Mouse (Mus musculus) neural tube, embryonic 12.5 days (tissue): ENCODE measurements around the gene Tob2. TPM values are rescaled to one million over a fixed set of nuclear protein-coding genes. Genes with fewer than 3 reads are reported as not detected.

Source experiments
- ATAC-seq: fragments of 200-750 bp; cut with Nextera tagmentation; 2 replicates; pipeline ENCODE4 v1.8.0; 2017; ENCODE audit warnings: low read depth, mild to moderate bottlenecking, moderate TSS enrichment, moderate library complexity; ENCODE audit not compliant: low FRiP score
- H3K27ac ChIP-seq: fragments of 300-500 bp; sonication (generic); 2 replicates; pipeline ENCODE4 v1.5.1; 2016
- H3K27me3 ChIP-seq: fragments of 300-500 bp; sonication (generic); replicated peaks from 2 replicates; pipeline ENCODE4 v1.6.1; 2016; ENCODE audit warnings: mild to moderate bottlenecking
- H3K36me3 ChIP-seq: fragments of 300-500 bp; sonication (generic); 2 replicates; pipeline ENCODE4 v1.6.1; 2016; ENCODE audit warnings: mild to moderate bottlenecking
- H3K4me1 ChIP-seq: fragments of 300-500 bp; sonication (generic); 2 replicates; pipeline ENCODE4 v1.6.1; 2016
- H3K4me2 ChIP-seq: fragments of 300-500 bp; sonication (generic); replicated peaks from 2 replicates; pipeline ENCODE4 v1.6.1; 2016; ENCODE audit warnings: mild to moderate bottlenecking
- H3K4me3 ChIP-seq: fragments of 300-500 bp; sonication (generic); 2 replicates; pipeline ENCODE4 v1.5.1; 2016
- H3K9ac ChIP-seq: fragments of 300-500 bp; sonication (generic); 2 replicates; pipeline ENCODE4 v1.6.1; 2016; ENCODE audit warnings: mild to moderate bottlenecking
- H3K9me3 ChIP-seq: fragments of 300-500 bp; sonication (generic); 2 replicates; pipeline ENCODE4 v1.6.1; 2016; ENCODE audit warnings: mild to moderate bottlenecking
- WGBS: fragments of 180-500 bp; shearing (Covaris S2); methylation state at CpG from one replicate; pipeline ENCODE4 v1.1.7; 2016; 5-methylcytosine and 5-hydroxymethylcytosine counted together
- polyA plus RNA-seq: library from polyadenylated mRNA; unstranded; fragments of >200 nt; fragmentation: Nextera tagmentation; extraction: Ambion mirVana; gene quantifications from 2 replicates; pipeline ENCODE4 v1.2.1, GENCODE M21; 2016

Tob2 gene
- polyA plus RNA-seq, 1 experiment from 2014 or later, result 21.7 TPM

GRCm38 (mm10) chr15:81885418-81885934 lies 26.9 kb upstream of the Tob2 start:
- Histone ChIP-seq H3K9ac (no peak overlapping the region), H3K4me1 (0 out of 2 replicates have a peak, but pooled peaks cover 3% of the 10 kb centered on the region), H3K27ac (no peak overlapping the region), H3K27me3 (no peaks in the 10 kb centered on the region), H3K4me2 (no peak overlapping the region), H3K36me3 (peaks cover 17% of the 10 kb centered on the region), H3K9me3 (no peaks in the 10 kb centered on the region), H3K4me3 (no peak overlapping the region)
- 68% methylated on average over 3 of the region's 3 CpGs for WGBS
- no peak for ATAC-seq

DNA sequence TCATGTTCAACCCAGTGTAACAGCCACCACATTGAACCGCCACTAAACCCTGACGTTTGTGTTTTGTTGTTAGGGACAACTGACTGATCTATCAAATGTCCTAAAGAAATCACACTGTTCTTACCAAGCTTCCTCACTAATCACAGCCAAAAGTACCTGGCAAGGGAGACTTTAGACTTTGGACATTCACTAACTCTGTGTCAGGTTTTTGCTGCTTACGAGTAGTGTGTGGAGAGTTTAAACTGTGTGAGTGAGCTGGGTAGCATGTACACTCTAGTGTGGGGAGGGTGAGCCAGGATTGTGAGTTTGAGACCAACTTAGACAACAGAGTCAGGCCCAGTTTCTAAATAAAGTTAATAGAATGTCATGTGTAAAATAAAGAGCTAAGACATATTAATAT lies 23.8 kb upstream of the Tob2 start:
- Histone ChIP-seq H3K4me2 (no peak overlapping the region), H3K4me3 (no peak overlapping the region), H3K27ac (no peak overlapping the region), H3K4me1 (peaks cover 22% of the 10 kb centered on the region), H3K9me3 (no peaks in the 10 kb centered on the region), H3K27me3 (no peaks in the 10 kb centered on the region), H3K36me3 (no peaks in the 10 kb centered on the region), H3K9ac (no peak overlapping the region)
- WGBS, result 95% methylated on average over 3 of the region's 3 CpGs
- no peak for ATAC-seq

DNA sequence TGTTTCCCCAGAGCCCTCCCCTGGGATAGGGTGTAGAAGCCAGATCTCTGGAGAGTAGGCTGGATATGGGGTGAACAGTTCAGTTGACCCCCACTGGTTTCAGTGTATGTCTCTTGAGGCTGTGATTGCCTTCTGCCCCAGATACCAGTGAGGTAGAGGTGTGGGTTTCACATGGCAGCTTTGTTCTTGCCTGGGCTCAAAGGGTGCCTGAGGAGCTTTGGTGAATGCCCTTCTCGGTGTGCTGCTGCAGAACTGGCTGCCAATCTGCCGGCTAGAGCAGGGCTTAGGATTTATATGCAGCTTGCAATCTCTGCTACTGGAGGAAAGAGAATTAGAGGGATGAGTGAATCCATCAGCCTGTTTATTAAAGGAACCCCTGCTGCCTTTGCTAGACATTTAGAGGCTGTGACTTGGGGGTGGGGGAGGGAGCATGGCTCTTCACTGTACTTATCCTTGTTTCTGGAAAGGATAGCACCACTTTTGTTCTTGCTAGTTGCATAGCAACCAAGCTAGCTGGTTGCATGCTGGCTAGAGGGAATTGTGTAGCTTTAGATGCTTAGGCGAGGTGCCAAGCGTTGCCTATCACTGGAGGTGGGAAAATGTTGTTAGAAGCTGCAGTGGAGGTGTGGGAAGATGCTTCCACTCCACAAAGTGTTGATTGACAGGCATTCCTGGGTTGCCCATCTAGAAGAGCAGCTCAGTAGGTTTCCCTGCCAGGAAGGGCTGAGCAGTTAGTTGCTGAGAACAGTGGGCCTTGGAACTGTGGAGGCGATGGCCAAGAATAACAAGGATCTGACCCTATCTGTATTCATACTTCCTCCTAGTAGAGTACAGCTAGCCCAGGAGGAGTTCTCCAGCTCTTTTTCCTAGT lies 21.2 kb upstream of the Tob2 start:
- H3K4me2 ChIP-seq, result peak overlapping the region; percentile 40
- WGBS, result 56% methylated on average over 5 of the region's 5 CpGs

GRCm38 (mm10) chr15:81872262-81873136 lies 13.9 kb upstream of the Tob2 start, which contains the start of gene Aco2:
Gene Aco2 (plus strand): TSS chr15:81872309.
- WGBS, result under 1% methylated on average over 53 of the region's 53 CpGs
- ATAC-seq, result peak; percentile 76
- H3K9ac ChIP-seq, result peak within 1 kb of the TSS; percentile 84
- H3K36me3 ChIP-seq, result peaks cover 30% of the 10 kb centered on the region
- H3K9me3 ChIP-seq, result no peaks in the 10 kb centered on the region
- peak within 1 kb of the TSS; percentile 91 for H3K27ac ChIP-seq
- peaks cover 11% of the 10 kb centered on the region for H3K4me1 ChIP-seq
- H3K4me3 ChIP-seq, result peak within 1 kb of the TSS; percentile 96
- peak within 1 kb of the TSS; percentile 80 for H3K4me2 ChIP-seq
- H3K27me3 ChIP-seq, result no peaks in the 10 kb centered on the region

More for the DNA sequence above, 21.2 kb upstream of the Tob2 start:
- Histone ChIP-seq H3K27me3 (no peaks in the 10 kb centered on the region), H3K27ac (peak overlapping the region; percentile 63), H3K4me1 (peaks cover 22% of the 10 kb centered on the region), H3K36me3 (no peaks in the 10 kb centered on the region), H3K9ac (no peak overlapping the region), H3K9me3 (no peaks in the 10 kb centered on the region), H3K4me3 (no peak overlapping the region)
- peak; percentile 86; the same call in 1 of the 2 replicates for ATAC-seq

GRCm38 (mm10) chr15:81871604-81872261 lies 13.1 kb upstream of the Tob2 start, which contains the start of gene Phf5a:
Gene Phf5a (minus strand): TSS chr15:81871911.
- Histone ChIP-seq H3K9ac (peak within 1 kb of the TSS; percentile 84), H3K27ac (peak within 1 kb of the TSS; percentile 91), H3K36me3 (peaks cover 38% of the 10 kb centered on the region), H3K9me3 (no peaks in the 10 kb centered on the region), H3K4me2 (peak within 1 kb of the TSS; percentile 80), H3K4me1 (peaks cover 11% of the 10 kb centered on the region), H3K27me3 (no peaks in the 10 kb centered on the region), H3K4me3 (peak within 1 kb of the TSS; percentile 96)
- ATAC-seq, result peak; percentile 86
- WGBS, result under 1% methylated on average over 30 of the region's 30 CpGs

- H3K36me3 ChIP-seq, result peaks cover 56% of the 10 kb centered on the region
- 99% methylated on average over 5 of the region's 5 CpGs for WGBS
Observed at GRCm38 (mm10) chr15:81869985-81870384, 11.4 kb upstream of the Tob2 start.

DNA sequence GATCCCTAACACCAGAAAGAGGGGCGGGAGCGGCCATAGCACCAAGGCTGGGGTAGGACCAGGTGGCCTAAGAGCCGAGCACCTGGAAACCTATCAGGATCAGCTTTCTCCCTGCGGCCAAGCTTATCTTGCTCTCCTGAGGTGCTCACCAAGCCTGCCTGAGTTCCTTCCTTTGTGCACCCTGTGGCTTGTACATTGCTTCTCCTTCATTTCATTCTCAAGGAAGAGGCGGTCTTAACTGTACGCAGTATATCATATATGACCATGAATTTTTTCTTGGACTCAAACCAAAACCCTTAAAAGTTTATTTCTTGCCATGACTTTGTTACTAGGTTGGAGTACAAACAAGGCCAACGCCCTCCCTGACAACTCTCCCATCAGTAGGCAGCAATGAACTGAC lies 5.6 kb upstream of the Tob2 start:
- no peaks in the 10 kb centered on the region for H3K27me3 ChIP-seq
- H3K27ac ChIP-seq, result no peak overlapping the region
- H3K9ac ChIP-seq, result no peak overlapping the region
- no peaks in the 10 kb centered on the region for H3K4me1 ChIP-seq
- H3K4me2 ChIP-seq, result no peak overlapping the region
- ATAC-seq, result no peak
- no peaks in the 10 kb centered on the region for H3K9me3 ChIP-seq
- H3K36me3 ChIP-seq, result peaks cover 57% of the 10 kb centered on the region
- no peak overlapping the region for H3K4me3 ChIP-seq
- WGBS, result 92% methylated on average over 7 of the region's 7 CpGs

More at GRCm38 (mm10) chr15:81869985-81870384, 11.4 kb upstream of the Tob2 start:
- no peak for ATAC-seq
- H3K4me1 ChIP-seq, result peaks cover 11% of the 10 kb centered on the region
- H3K4me3 ChIP-seq, result no peak overlapping the region
- no peak overlapping the region for H3K9ac ChIP-seq
- H3K9me3 ChIP-seq, result no peaks in the 10 kb centered on the region
- no peaks in the 10 kb centered on the region for H3K27me3 ChIP-seq
- no peak overlapping the region for H3K27ac ChIP-seq
- no peak overlapping the region for H3K4me2 ChIP-seq

GRCm38 (mm10) chr15:81860471-81861135 lies 2.0 kb upstream of the Tob2 start:
- Histone ChIP-seq H3K27me3 (no peaks in the 10 kb centered on the region), H3K9me3 (no peaks in the 10 kb centered on the region), H3K4me3 (no peak overlapping the region), H3K4me1 (peaks cover 9% of the 10 kb centered on the region), H3K27ac (no peak overlapping the region), H3K36me3 (peaks cover 21% of the 10 kb centered on the region), H3K9ac (no peak overlapping the region), H3K4me2 (peak overlapping the region; percentile 85)
- WGBS, result 44% methylated on average over 8 of the region's 8 CpGs
- ATAC-seq, result no peak

GRCm38 (mm10) chr15:81859330-81860255 lies 997 bp upstream of the Tob2 start:
- peak overlapping the region; percentile 89 for H3K4me3 ChIP-seq
- peak overlapping the region; percentile 59 for H3K27ac ChIP-seq
- peak; percentile 81 for ATAC-seq
- peaks cover 14% of the 10 kb centered on the region for H3K4me1 ChIP-seq
- peak overlapping the region; percentile 82 for H3K9ac ChIP-seq
- under 1% methylated on average over 39 of the region's 39 CpGs for WGBS
- H3K9me3 ChIP-seq, result no peaks in the 10 kb centered on the region
- H3K36me3 ChIP-seq, result peaks cover 12% of the 10 kb centered on the region
- no peaks in the 10 kb centered on the region for H3K27me3 ChIP-seq
- peak overlapping the region; percentile 85 for H3K4me2 ChIP-seq

- no peak for ATAC-seq
- H3K36me3 ChIP-seq, result peaks cover 3% of the 10 kb centered on the region
- H3K4me3 ChIP-seq, result peak overlapping the region; percentile 89
- no peaks in the 10 kb centered on the region for H3K27me3 ChIP-seq
- WGBS, result under 1% methylated on average over 23 of the region's 23 CpGs
- no peaks in the 10 kb centered on the region for H3K9me3 ChIP-seq
- H3K9ac ChIP-seq, result peak overlapping the region; percentile 82
- peak overlapping the region; percentile 58; the same call in 1 of the 2 replicates for H3K27ac ChIP-seq
- H3K4me2 ChIP-seq, result peak overlapping the region; percentile 85
- H3K4me1 ChIP-seq, result peaks cover 14% of the 10 kb centered on the region
Observed at GRCm38 (mm10) chr15:81858138-81858516, 469 bp downstream of the Tob2 start.
